Mouse (Mus musculus) thymus, adult 2 months (tissue): ENCODE results near the gene Thrb. TPM values are rescaled to one million over a fixed set of nuclear protein-coding genes. Genes with fewer than 3 reads are reported as not detected.

Experiments used
- DNase-seq: peaks from one replicate; pipeline ENCODE4 v3.0.0; 2021
- H3K27ac ChIP-seq: fragments of 200-500 bp; 2 replicates; pipeline ENCODE4 v1.5.1; 2012; ENCODE audit warnings: low read length, control low read depth; ENCODE audit not compliant: control insufficient read depth, insufficient read depth
- H3K27me3 ChIP-seq: fragments of 200-500 bp; 2 replicates; pipeline ENCODE4 v1.6.1; 2012; ENCODE audit warnings: mild to moderate bottlenecking, low read length, moderate library complexity, mixed read lengths; ENCODE audit not compliant: control insufficient read depth, insufficient read depth
- H3K36me3 ChIP-seq: fragments of 200-500 bp; 2 replicates; pipeline ENCODE4 v1.6.1; 2012; ENCODE audit warnings: mild to moderate bottlenecking, low read length, moderate library complexity; ENCODE audit not compliant: control insufficient read depth, insufficient read depth
- H3K4me1 ChIP-seq: fragments of 200-500 bp; replicated peaks from 2 replicates; pipeline ENCODE4 v1.6.1; 2012; ENCODE audit warnings: low read length; ENCODE audit not compliant: control insufficient read depth, insufficient read depth
- H3K4me3 ChIP-seq: fragments of 200-500 bp; 2 replicates; pipeline ENCODE4 v1.5.1; 2012; ENCODE audit warnings: mild to moderate bottlenecking, low read length, control low read depth, moderate library complexity; ENCODE audit not compliant: control insufficient read depth, insufficient read depth
- CTCF ChIP-seq: fragments of 200-500 bp; IDR thresholded peaks from 2 replicates; pipeline ENCODE4 v1.5.1; 2012; ENCODE audit warnings: mild to moderate bottlenecking, control low read depth, low read length, moderate library complexity, borderline replicate concordance; ENCODE audit not compliant: control insufficient read depth, poor library complexity, insufficient read depth; ENCODE audit errors: extremely low read depth
- POLR2A ChIP-seq: fragments of 200-500 bp; IDR thresholded peaks from 2 replicates; pipeline ENCODE4 v1.6.1; 2012; ENCODE audit warnings: mild to moderate bottlenecking, low read length, control low read depth, moderate library complexity; ENCODE audit not compliant: control insufficient read depth, poor library complexity, insufficient read depth; ENCODE audit errors: extremely low read depth
- WGBS: fragments of 180-500 bp; shearing (Covaris S2); methylation state at CpG from one replicate; pipeline ENCODE4 v1.1.7; 2018; 5-methylcytosine and 5-hydroxymethylcytosine counted together
- polyA plus RNA-seq: library from polyadenylated mRNA; depleted of rRNA; stranded (reverse); fragments of >200 nt; gene quantifications from 2 replicates; pipeline ENCODE4 v1.2.3, GENCODE M21; 2012

Thrb gene
- polyA plus RNA-seq, 1 experiment = 1.5 TPM

DNA sequence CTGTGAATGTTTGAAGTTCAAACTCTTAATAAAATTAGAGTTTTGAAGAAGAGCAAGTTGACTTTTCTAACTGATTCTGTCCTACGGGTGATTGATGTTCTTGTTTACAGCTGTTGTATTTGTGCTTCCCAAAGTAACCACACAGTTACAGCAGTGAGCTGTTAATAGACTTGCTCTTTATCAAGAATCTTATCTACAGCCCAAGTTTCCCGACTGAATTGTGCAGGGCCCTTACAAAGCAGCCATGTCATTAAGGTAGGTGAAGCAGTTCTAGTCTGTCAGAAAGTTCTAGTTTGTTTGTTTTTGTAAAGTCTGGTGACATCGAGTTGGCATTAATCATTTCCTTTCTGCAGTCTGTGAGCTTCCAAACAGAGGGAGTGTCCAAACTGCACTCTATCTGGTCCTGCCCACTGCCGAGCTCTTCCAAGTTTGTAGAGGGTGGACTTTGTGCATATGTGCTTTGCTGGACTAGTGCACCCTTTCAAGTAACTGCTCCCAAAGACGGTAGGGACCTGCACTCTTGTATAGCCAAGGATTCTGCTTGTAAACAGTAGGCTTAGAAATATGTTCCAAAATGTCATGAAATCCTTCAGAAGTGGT, 124.2 kb downstream of the Thrb start:
- DNase-seq = no peak
- H3K36me3 ChIP-seq = no peaks in the 10 kb centered on the region
- no peaks in the 10 kb centered on the region for H3K4me1 ChIP-seq
- TF ChIP-seq POLR2A = no peak
- TF ChIP-seq CTCF = no peak
- H3K4me3 ChIP-seq = no peak overlapping the region
- H3K27me3 ChIP-seq = no peaks in the 10 kb centered on the region
- WGBS = 56% methylated on average over 5 of the region's 5 CpGs
- no peak overlapping the region for H3K27ac ChIP-seq

DNA sequence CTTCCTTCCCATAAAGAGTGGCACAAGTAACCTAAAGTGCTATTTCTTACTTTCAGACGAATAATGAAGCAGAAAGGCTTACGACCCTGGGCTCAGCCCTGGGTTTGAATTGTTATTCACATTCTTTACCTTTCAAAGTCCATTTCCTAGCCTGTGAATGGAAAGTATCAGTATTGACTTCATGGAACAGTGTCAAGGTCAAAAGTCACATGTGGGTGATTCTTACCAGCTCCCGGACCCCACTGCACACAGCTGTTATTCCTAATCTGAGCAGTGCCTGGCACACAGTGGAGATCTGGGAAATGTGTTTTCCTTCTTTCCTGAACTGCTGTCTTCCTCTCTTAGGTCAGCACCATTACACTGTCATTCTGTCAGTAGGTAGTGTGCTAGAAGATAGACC, 125.3 kb downstream of the Thrb start:
- Histone ChIP-seq H3K27me3 (no peaks in the 10 kb centered on the region), H3K4me1 (no peaks in the 10 kb centered on the region), H3K27ac (no peak overlapping the region), H3K36me3 (no peaks in the 10 kb centered on the region), H3K4me3 (no peak overlapping the region)
- TF ChIP-seq CTCF = no peak
- no peak for TF ChIP-seq POLR2A
- WGBS = 97% methylated on average over 3 of the region's 3 CpGs
- no peak for DNase-seq

DNA sequence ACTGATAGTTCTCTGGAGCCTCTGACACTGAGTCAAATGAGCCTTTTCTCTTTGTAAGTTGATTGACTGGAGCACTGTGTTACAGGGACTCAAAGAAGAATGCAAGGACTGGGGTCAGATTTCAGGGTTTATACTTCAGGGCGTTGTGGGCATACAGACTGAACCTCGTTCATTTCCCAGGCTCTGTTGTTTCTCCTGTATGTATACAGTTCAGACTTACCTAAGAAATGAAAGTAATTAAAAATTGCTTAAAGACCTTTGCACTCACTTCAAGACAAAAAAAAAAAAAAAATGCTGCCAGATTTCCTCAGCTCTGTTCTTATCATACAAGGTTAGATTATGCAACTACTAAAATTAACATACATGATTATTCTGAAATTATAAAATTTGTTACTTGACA, 126.2 kb downstream of the Thrb start:
- no peak overlapping the region for H3K4me3 ChIP-seq
- H3K4me1 ChIP-seq = no peaks in the 10 kb centered on the region
- WGBS = 79% methylated on average over 2 of the region's 2 CpGs
- no peak overlapping the region for H3K27ac ChIP-seq
- no peaks in the 10 kb centered on the region for H3K27me3 ChIP-seq
- TF ChIP-seq CTCF (no peak), POLR2A (no peak)
- DNase-seq = no peak
- H3K36me3 ChIP-seq = no peaks in the 10 kb centered on the region

DNA sequence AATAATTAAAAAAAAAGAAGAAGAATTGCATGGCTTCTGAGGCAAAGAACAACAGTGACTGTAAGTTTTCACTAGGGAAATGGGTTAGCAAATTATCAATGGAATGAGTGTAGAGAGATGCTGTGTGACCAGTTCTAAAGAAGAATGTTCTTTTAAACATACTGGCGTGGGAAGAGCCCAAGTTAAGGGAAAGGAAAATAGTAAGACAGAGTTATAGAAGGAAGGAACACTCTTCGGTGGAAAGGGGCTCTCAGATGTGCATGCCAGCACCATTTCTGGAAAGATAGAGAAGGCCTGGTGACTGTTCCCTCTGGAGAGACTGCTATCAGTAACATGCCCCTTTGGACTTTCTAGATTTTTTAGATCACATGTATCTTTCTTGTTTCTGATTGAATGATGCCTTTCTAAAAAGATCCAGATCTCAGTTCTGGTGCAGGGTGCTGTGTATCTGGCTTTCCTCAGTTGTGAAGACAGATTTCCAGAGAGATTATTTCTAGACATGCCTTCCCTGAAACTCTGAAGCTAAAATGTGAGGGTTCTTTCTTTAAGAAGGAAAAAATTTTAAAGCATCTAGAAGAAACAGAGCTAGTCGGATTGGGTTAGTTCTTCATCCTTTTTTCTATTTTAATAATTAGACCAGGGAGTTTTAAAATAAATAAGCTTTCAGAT, 144.0 kb downstream of the Thrb start:
- Histone ChIP-seq H3K4me3 (no peak overlapping the region), H3K27me3 (no peaks in the 10 kb centered on the region), H3K27ac (no peak overlapping the region), H3K36me3 (no peaks in the 10 kb centered on the region), H3K4me1 (no peaks in the 10 kb centered on the region)
- 92% methylated on average over 3 of the region's 3 CpGs for WGBS
- DNase-seq = no peak
- TF ChIP-seq POLR2A = no peak
- TF ChIP-seq CTCF = no peak

DNA sequence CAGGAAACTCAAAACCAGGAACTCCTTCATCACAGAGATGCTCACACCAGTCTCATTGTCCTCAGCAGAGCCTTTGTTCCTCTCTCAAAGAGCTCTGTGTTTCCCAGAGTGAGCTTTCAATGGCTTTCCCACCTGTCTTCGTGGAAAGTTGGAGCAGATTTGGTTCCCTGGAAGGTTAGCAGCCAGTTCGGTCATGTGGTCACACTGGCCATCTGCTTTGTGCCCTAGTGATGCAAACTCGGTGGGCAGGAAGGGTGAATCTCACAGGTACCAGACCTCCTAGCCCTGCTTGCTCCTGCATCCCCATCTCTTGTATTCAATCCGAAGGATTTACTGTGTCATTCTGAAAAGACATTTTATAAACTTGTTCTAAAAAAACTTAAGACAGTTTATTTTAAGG, 151.0 kb downstream of the Thrb start:
- Histone ChIP-seq H3K27ac (no peak overlapping the region), H3K36me3 (no peaks in the 10 kb centered on the region), H3K27me3 (no peaks in the 10 kb centered on the region), H3K4me3 (no peak overlapping the region), H3K4me1 (no peaks in the 10 kb centered on the region)
- TF ChIP-seq CTCF (no peak), POLR2A (no peak)
- WGBS = 88% methylated on average over 4 of the region's 4 CpGs
- no peak for DNase-seq

DNA sequence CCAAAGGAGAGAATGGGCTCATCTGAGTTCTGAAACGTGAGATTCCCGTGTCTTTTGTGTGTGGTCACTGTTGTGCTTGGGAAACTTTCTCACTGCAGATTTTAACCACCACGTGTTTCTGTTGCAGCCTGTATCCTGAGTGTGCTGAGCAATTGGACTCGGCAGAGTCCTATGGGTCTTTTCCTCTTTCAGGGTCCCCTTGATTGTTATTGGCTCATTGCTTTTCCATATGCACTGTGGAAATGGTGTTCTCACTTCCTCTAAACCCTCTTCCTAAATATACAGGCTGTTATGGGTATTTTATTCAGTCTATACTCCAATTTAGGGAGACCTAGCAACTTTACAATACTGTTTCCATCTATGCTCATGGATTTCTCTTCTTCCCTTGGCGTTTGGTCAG, 152.4 kb downstream of the Thrb start:
- TF ChIP-seq POLR2A (no peak), CTCF (no peak)
- H3K4me3 ChIP-seq = no peak overlapping the region
- 89% methylated on average over 5 of the region's 5 CpGs for WGBS
- H3K36me3 ChIP-seq = no peaks in the 10 kb centered on the region
- no peak overlapping the region for H3K27ac ChIP-seq
- no peaks in the 10 kb centered on the region for H3K4me1 ChIP-seq
- no peaks in the 10 kb centered on the region for H3K27me3 ChIP-seq
- DNase-seq = no peak

DNA sequence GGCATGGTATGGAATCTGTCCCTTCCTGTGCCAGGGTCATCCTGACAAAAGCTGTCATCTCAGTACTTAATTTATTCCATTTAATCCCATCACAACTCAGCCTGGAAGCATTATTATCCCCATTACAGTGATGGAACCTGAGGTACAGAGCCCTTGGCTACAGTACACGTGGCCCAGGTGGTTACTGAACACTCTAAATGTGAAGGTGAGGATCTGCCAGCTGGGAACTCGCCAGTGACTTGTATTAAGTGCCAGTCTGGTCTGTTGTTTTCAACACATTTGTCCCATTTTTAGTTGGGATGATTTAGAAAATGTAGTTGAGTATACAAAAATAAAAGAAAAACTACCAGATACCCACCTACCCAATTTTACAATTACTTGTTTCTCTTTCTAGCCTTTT, 155.0 kb downstream of the Thrb start:
- no peaks in the 10 kb centered on the region for H3K27me3 ChIP-seq
- no peak for TF ChIP-seq POLR2A
- TF ChIP-seq CTCF = no peak
- H3K4me3 ChIP-seq = no peak overlapping the region
- H3K36me3 ChIP-seq = no peaks in the 10 kb centered on the region
- no peak for DNase-seq
- WGBS = 85% methylated on average over 2 of the region's 2 CpGs
- H3K27ac ChIP-seq = no peak overlapping the region
- H3K4me1 ChIP-seq = no peaks in the 10 kb centered on the region

DNA sequence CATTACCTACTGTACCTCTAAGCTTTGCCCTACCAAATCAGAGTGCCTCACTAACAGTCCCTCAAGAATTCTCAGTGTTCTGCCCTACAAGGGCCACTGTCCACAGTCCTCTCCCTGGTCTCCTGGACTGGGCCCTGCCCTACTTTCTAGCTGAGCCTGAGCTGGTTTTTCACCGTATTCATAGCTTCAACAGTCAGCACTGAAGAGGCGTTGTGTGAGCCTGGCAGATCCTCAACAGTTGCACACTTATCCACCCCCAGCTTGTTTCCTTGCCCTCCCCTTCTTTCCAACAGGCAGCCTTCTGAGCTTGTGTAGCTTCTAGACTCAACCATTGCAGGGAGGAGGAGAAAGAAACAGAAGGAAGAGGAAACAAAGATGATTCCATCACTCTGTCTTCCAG, 158.0 kb downstream of the Thrb start:
- Histone ChIP-seq H3K27ac (no peak overlapping the region), H3K4me3 (no peak overlapping the region), H3K4me1 (no peaks in the 10 kb centered on the region), H3K27me3 (no peaks in the 10 kb centered on the region), H3K36me3 (no peaks in the 10 kb centered on the region)
- WGBS = 98% methylated on average over 2 of the region's 2 CpGs
- no peak for DNase-seq
- TF ChIP-seq CTCF (no peak), POLR2A (no peak)
